Mouse (Mus musculus): ENCODE measurements around the gene Syt2.
A peak's percentile ranks its signal among the peaks of the same experiment; 100 is the strongest.

The Syt2 gene

DNA sequence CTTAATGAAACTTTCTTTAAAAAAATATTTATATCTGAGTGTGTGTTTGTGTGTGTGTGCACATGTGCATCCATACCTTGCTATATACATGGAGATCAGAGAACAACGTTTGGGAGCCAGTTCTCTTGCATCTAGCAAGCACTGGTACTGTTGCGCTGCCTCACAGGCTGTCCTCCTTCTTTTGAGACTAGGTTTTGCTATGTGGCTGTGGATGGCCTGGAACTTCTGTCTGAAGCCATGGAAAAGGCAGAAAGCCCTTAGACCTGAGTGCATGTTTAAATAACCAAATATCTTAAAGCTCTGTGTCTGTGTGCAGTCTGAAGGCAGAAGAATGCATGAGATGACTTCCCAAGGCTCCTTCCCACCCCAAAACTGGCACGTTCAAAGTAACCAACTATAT, 126.3 kb downstream of the Syt2 start:
- no peak for ATAC-seq (ENCODE audit: low TSS enrichment)

- no peak for ATAC-seq (ENCODE audit: low TSS enrichment)
Measured at GRCm38 (mm10) chr1:134773256-134773655, 126.8 kb downstream of the Syt2 start.

- no peak for ATAC-seq (ENCODE audit: low TSS enrichment)
Measured at GRCm38 (mm10) chr1:134774247-134774646, 127.8 kb downstream of the Syt2 start.

- ATAC-seq (ENCODE audit: low TSS enrichment): no peak
Measured at GRCm38 (mm10) chr1:134774728-134775287, 128.3 kb downstream of the Syt2 start.

GRCm38 (mm10) chr1:134775631-134776030, 129.2 kb downstream of the Syt2 start:
- ATAC-seq (ENCODE audit: low TSS enrichment): no peak

DNA sequence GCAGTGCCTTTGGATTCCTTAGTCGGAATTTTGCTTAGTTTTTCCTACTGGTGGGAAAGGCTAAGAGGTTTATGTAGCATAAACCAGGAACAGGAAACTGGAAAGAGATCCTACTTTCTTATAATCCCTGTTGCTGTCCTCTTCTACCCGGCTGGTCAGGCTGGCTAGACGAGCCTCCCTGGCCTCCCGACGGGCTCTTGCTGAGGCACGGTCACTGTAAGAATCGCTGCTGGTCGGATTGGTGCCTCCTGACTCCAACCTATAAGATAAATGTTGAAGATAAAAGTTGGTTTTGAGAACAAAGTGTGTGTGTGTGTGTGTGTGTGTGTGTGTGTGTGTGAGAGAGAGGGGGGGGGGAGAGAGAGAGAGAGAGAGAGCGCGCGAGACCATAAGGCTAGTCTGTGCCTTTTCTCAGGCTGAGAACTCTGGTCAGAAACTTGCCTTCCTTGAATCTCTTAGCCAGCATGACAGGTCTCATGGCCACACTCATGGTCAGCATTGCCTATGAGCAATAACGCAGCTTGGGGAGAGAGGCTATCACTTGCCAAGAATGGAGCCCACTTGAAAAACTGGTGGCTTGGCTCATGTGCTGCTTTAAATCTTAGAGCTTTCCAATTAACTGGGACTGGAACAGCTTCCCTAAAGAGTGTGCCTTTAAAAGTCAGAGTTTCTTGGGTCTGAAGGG, 130.9 kb downstream of the Syt2 start:
- ATAC-seq (ENCODE audit: low TSS enrichment): no peak

GRCm38 (mm10) chr1:134777936-134778548, 131.6 kb downstream of the Syt2 start:
- no peak for ATAC-seq (ENCODE audit: low TSS enrichment)

DNA sequence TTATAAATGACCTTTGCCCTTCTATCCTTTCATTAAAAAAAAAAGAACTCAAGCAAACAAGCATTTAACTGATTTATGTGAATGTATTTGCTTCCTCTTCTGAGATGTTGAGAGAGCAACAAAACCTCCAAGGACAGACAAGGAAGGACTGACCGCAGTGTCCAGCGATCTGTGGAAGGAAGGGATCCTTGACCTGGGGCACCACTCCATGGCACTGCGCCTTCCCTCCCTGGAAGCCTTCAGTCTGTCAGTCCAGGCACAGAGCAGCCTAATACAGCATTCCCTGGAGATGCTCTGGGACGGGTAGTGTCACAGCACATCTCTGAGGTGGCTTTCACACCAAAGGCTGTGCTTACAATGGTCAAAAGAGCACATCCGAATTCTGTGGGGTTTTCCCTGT, 136.3 kb downstream of the Syt2 start:
- ATAC-seq (ENCODE audit: low TSS enrichment): no peak

DNA sequence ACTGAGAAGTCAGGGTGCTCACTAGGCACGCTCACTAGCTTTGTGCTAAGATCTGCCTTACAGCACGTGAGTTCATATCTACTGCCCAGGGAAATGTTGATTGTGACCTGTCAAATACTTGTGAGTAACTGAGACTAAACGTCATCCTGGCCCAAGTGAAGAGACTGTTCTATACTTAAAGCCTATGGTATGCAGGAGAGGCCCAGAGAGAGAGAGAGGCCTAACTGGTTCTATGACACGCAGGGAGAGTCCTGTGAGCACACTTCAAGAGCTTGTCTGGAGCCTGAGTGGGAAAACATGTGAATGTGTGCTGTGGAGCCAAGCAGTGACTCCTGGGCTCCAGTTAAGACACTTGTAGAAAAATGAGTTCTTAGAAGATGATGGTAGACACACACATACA, 137.5 kb downstream of the Syt2 start:
- ATAC-seq (ENCODE audit: low TSS enrichment): no peak

GRCm38 (mm10) chr1:134784481-134784880, 138.0 kb downstream of the Syt2 start:
- ATAC-seq (ENCODE audit: low TSS enrichment): no peak

GRCm38 (mm10) chr1:134784911-134785310, 138.4 kb downstream of the Syt2 start:
- no peak for ATAC-seq (ENCODE audit: low TSS enrichment)

GRCm38 (mm10) chr1:134788096-134788495, 141.6 kb downstream of the Syt2 start:
- no peak for ATAC-seq (ENCODE audit: low TSS enrichment)

DNA sequence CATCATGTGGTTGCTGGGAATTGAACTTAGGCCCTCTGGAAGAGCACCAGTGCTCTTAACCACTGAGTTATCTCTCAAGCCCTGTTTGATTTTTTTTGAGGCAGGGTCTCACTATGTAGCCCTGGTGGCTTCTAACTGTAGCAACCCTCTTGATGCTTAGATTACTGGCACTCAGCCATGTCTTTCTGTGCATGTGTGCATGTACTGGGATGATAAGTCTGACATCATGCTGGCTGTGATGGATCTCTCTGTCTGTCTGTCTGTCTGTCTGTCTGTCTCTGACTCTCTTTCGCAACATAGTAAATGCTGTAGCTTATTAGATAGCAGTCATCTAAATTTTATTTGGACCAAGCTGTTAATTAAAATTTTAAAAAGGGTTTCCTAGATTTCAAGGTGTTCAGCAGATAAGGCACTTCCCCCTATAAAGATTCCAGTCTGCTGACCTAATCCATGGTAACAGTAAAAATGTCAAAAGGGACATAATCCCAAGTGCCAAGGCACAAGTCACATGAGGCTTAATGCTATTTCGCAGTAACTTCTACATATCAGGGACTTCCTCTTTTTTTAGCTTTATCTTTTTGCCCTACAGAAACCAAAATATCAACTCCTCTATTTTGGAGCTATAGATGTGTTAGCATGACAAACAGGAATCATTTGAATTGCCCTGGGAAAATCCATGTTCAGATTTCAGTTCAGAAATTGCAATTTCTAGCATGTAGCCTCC, 144.4 kb downstream of the Syt2 start:
- ATAC-seq (ENCODE audit: low TSS enrichment): no peak

- no peak for ATAC-seq (ENCODE audit: low TSS enrichment)
Measured at GRCm38 (mm10) chr1:134791456-134791855, 145.0 kb downstream of the Syt2 start.

DNA sequence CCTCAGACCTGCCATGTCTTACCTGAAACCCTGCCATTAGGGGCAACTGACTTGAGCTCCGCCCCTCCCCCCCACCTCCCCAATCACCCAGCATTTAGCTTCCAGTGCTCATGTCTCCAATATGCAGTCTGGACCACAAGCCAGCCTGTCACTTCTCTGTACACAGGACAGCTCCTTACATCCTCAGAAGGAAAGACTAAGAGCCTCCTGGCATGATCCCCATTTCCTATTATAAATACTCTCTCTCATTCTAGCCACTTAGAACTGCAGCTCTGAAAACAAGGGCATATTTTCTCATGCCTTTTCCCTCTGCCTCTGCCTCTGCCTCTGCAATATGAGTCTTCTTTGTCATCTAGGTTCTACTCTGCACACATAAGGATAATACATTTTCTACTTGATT, 149.6 kb downstream of the Syt2 start:
- peak; percentile 80 for ATAC-seq (ENCODE audit: low TSS enrichment)

DNA sequence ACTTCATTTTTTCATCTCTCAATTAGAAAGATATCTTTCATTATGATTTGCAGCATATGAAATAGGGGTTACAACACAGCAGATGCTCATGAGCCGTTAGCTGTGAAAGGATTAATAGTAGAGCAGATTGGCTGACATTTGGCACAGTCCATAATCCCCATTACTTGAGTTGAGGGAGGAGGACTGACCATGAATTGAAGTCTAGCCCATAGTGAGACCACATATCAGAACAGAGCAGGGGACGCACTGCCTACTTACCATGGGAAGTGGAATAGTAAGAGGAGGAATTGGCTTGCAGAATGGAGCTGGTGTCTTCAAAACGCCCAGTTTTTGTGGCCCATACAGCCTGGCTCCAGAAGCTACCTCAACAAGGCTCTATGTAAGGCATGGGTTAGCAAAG, 150.1 kb downstream of the Syt2 start:
- no peak for ATAC-seq (ENCODE audit: low TSS enrichment)

DNA sequence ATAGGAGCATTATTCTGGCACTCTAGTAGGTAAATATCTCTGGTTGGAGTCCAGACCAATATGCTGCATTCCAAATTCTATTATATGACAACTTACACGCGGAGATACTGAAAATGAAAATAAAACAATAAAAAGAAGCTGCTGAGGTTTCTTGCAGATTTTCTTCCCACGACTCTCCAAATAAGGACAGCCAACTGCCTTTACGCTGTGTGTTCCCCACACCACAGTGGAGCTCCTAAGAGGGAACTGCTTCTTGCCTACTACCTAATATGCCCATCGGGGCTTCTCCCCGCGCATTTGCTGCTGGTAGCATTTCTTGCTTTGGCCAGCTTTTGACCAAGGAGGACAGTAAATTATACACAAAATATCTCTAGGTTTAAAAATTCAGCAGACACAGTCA, 155.3 kb downstream of the Syt2 start:
- peak; percentile 77 for ATAC-seq (ENCODE audit: low TSS enrichment)

DNA sequence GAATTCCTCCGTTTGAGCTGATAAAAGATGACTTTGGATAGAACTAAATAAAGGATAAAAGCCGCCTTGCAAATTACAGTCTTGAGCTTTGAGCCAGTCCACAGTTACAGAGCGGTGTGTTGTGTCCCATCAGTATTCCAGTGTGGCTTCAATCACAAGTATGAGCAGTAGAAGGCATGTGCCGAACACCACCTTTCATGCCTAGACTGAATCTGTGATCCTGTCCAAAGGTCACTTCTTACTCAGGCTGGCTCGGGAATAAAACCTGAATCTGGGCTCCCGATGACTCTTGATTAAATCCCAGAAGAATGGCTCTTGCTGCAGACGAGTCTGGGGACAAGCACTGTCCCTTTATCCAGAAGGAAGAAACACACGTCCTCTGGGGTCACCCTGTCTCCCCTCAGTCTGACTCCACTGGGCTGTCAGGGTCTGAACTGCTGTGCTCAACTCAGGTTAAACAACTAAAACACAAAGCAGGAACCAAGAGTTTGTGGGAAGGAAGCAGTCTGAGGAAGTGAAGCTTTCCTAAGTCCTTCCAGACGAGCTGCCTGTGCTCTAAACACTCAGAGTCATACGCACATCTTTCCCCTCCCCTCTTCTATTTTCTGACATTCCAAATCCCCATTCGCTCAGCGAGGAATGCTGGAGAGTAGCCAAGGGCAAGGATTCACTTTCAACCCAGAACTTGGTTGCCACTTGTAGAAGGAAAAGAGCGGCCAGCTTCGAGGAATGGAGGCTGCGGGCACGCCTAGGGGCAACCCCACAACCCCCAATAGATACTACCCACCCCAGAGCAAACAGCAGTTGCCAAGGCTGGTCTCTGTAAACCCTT, 157.0 kb downstream of the Syt2 start:
- ATAC-seq (ENCODE audit: low TSS enrichment): no peak

DNA sequence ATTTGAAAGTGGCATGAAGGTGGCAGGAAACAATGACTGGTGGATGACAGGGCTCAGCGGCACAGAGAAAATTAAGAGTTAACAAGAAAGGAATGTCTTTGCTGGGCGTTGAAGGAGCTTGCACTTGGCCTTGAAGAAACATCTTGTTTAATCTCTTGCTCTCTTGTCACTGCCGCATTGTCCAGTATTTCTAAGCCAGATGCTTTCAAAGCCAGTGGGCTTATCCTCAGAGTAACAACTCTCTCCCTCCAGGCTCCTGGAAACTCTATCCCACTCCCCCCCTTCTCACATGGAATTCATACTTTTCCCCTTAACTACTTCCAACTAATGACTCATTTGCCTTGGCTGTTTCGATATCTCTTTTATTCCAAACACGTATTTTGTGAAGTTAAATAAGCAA, 157.9 kb downstream of the Syt2 start:
- ATAC-seq (ENCODE audit: low TSS enrichment): no peak

DNA sequence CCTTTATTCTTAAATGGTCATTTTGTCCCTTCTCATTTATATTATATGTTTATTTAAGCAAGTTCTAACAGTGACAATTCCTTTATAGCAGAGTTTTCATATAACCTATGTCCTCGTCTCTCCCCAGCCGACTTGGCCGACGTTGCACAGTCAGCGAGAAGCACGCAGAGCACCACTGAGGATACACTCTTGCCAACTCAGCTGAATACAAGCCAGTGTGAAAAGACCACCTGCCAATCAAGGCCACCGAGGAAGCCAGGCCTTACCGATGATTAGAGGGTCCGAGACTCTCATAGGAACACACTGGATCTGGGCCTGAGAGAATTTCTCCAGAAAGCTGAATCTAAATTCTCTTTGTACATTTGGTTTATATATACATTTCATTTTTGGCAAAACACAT, 159.0 kb downstream of the Syt2 start:
- no peak for ATAC-seq (ENCODE audit: low TSS enrichment)

Data from frontal cortex, adult (tissue).